In the genomic region with DNA sequence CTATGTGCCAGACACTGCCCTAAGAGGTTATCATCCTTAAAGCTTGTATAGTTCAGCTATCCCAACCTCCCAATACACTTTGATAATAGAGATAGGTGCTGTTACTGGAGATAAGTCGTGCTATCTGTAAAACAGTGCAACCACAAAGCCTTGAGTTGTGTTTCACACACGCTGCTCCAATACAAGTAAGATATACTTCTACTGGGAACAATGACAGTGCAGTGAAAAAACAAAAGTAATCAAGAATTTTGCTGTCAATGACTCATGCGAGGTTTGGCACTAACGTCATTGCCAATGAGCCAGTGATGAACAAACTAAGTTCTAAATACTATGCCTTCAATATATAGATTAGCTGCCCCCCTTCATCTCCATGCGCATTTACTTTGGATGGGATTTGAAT, we compare ENCODE assay signal across 24 mouse cellular contexts. TPM values are rescaled to one million over a fixed set of nuclear protein-coding genes. Genes with fewer than 3 reads are reported as not detected.
DNase-seq lines count a peak whose midpoint lies in the region; ATAC-seq lines count a peak whose summit lies in the region.
"Had no signal": no experiment of that assay in that cellular context is flagged by ENCODE, and none has a peak within 500 bp of the region (broad histone marks: within the 10 kb centered on the region; RNA-seq: fewer than 3 reads in every experiment).

No protein-coding gene starts in this region.

- H3K4me1 ChIP-seq in heart, embryonic 10.5 days, result peaks cover 24% of the 10 kb centered on the region
- peaks cover 4% of the 10 kb centered on the region; the same call in 1 of the 2 replicates for H3K4me1 ChIP-seq in midbrain, embryonic 11.5 days (ENCODE audit: control insufficient read depth, insufficient read depth, low read length)
- H3K4me1 ChIP-seq in midbrain, embryonic 10.5 days, result peaks cover 37% of the 10 kb centered on the region

- H3K4me3 ChIP-seq in heart, embryonic 10.5 days, result no peak overlapping the region
- no peak overlapping the region for H3K4me3 ChIP-seq in midbrain, embryonic 11.5 days (ENCODE audit: low read depth, low read length)
- no peak overlapping the region for H3K4me3 ChIP-seq in midbrain, embryonic 10.5 days
- H3K4me3 ChIP-seq: embryonic facial prominence, embryonic 13.5 days; forebrain, embryonic 13.5 days; gastrocnemius, adult 2 months; hindbrain, embryonic 13.5 days had no signal

- no peak for ATAC-seq in midbrain, embryonic 11.5 days (ENCODE audit: low FRiP score)
- ATAC-seq: activated CD4-positive, CD25-positive, alpha-beta regulatory T cell, adult 4 months; forebrain, embryonic 13.5 days; hindbrain, postnatal 0 days; Patski had no signal

- no peaks in the 10 kb centered on the region for H3K27me3 ChIP-seq in heart, embryonic 10.5 days (ENCODE audit: insufficient read depth, poor library complexity, severe bottlenecking)
- H3K27me3 ChIP-seq in midbrain, embryonic 11.5 days (ENCODE audit: control insufficient read depth, insufficient read depth, low read length), result no peaks in the 10 kb centered on the region
- H3K27me3 ChIP-seq in midbrain, embryonic 10.5 days (ENCODE audit: low read depth, poor library complexity, severe bottlenecking), result peaks cover 8% of the 10 kb centered on the region; the same call in 1 of the 2 replicates
- H3K27me3 ChIP-seq: embryonic facial prominence, embryonic 13.5 days; forebrain, embryonic 13.5 days; Patski had no signal

- H3K9ac ChIP-seq in midbrain, embryonic 11.5 days (ENCODE audit: low read length), result no peak overlapping the region
- H3K9ac ChIP-seq: embryonic facial prominence, embryonic 13.5 days; forebrain, embryonic 13.5 days; hindbrain, embryonic 13.5 days had no signal

- peak; percentile 20 for DNase-seq in heart, embryonic 10.5 days (ENCODE audit: low spot score)
- no peak for DNase-seq in heart, postnatal 4 days
- DNase-seq in midbrain, embryonic 11.5 days (ENCODE audit: low spot score, missing footprints), result peak; percentile 76
- no peak for DNase-seq in midbrain, embryonic 10.5 days (ENCODE audit: low spot score)
- DNase-seq in c-Kit-positive CD71-positive TER-119-negative erythroid progenitor cells, embryonic 14.5 days (ENCODE audit: low read depth), result peak; percentile 1
- no peak for DNase-seq in urinary bladder, adult 18-20 months (ENCODE audit: low spot score in 2 of 2)
- DNase-seq: adrenal gland, postnatal 14 days; cerebellum, adult 18-20 months; cerebellum, adult 9-11 months; cerebellum, postnatal 36 days; gastrocnemius, adult 2 months; gastrocnemius, postnatal 36 days; kidney, adult 8-10 months had no signal

- WGBS in heart, embryonic 10.5 days, result 69% methylated on average over 5 of the region's 5 CpGs
- 81% methylated on average over 5 of the region's 5 CpGs for WGBS in midbrain, embryonic 11.5 days
- 89% methylated on average over 5 of the region's 5 CpGs for WGBS in midbrain, embryonic 10.5 days

- no peak overlapping the region for H3K4me2 ChIP-seq in midbrain, embryonic 11.5 days
- H3K4me2 ChIP-seq: embryonic facial prominence, embryonic 13.5 days; forebrain, embryonic 13.5 days; heart, embryonic 11.5 days; hindbrain, embryonic 13.5 days had no signal

- H3K36me3 ChIP-seq in heart, embryonic 10.5 days, result peaks cover 14% of the 10 kb centered on the region
- H3K36me3 ChIP-seq in midbrain, embryonic 11.5 days (ENCODE audit: control insufficient read depth, insufficient read depth, low read length), result no peaks in the 10 kb centered on the region
- H3K36me3 ChIP-seq in midbrain, embryonic 10.5 days, result no peaks in the 10 kb centered on the region
- H3K36me3 ChIP-seq: embryonic facial prominence, embryonic 13.5 days; hindbrain, embryonic 13.5 days had no signal

- no peaks in the 10 kb centered on the region for H3K9me3 ChIP-seq in heart, embryonic 10.5 days
- no peaks in the 10 kb centered on the region for H3K9me3 ChIP-seq in midbrain, embryonic 11.5 days (ENCODE audit: control insufficient read depth, low read length)
- H3K9me3 ChIP-seq in midbrain, embryonic 10.5 days (replicated peaks), result no peaks in the 10 kb centered on the region
- H3K9me3 ChIP-seq: embryonic facial prominence, embryonic 13.5 days; forebrain, embryonic 13.5 days; hindbrain, embryonic 13.5 days had no signal

- H3K27ac ChIP-seq in heart, embryonic 10.5 days, result no peak overlapping the region
- no peak overlapping the region for H3K27ac ChIP-seq in midbrain, embryonic 11.5 days (ENCODE audit: low read depth, low read length)
- H3K27ac ChIP-seq in midbrain, embryonic 10.5 days (replicated peaks), result no peak overlapping the region
- H3K27ac ChIP-seq: embryonic facial prominence, embryonic 13.5 days; forebrain, embryonic 13.5 days; gastrocnemius, adult 2 months; hindbrain, embryonic 13.5 days; hindbrain, postnatal 0 days had no signal

RNA-seq across cellular contexts. Expression of a gene that starts 10.3 kb away (rescaled TPM):
- polyA plus RNA-seq in heart, embryonic 10.5 days (2016; fragmentation: Nextera tagmentation; extraction: Ambion mirVana), result 0.99 and 1.7 TPM in 2 replicates
- total RNA-seq in heart, postnatal 4 days (2021), result under 1 TPM; 0.33 to 0.43 TPM
- polyA plus RNA-seq in midbrain, embryonic 11.5 days (2014; fragmentation: Nextera tagmentation; extraction: Ambion mirVana), result 0.12 and 0.43 TPM in 2 replicates
- 0.68 and 1.5 TPM in 2 replicates for polyA plus RNA-seq in midbrain, embryonic 10.5 days (2016; fragmentation: Nextera tagmentation; extraction: Ambion mirVana)
- total RNA-seq: heart, adult 18-20 months; hematopoietic stem cell, adult 5-6 weeks; MEL had no signal
- polyA plus RNA-seq: activated CD4-positive, CD25-positive, alpha-beta regulatory T cell, adult 4 months; C2C12 had no signal

RNA-seq across cellular contexts. Expression of a gene that starts 42.6 kb away (rescaled TPM):
- 0.10 and 0.17 TPM in 2 replicates for polyA plus RNA-seq in heart, embryonic 10.5 days (2016; fragmentation: Nextera tagmentation; extraction: Ambion mirVana)
- under 1 TPM; 0.09 to 0.14 TPM for total RNA-seq in heart, postnatal 4 days (2021)
- not detected in 2 replicates for polyA plus RNA-seq in midbrain, embryonic 11.5 days (2014; fragmentation: Nextera tagmentation; extraction: Ambion mirVana)
- not detected in 2 replicates for polyA plus RNA-seq in midbrain, embryonic 10.5 days (2016; fragmentation: Nextera tagmentation; extraction: Ambion mirVana)
- total RNA-seq: adrenal gland, postnatal 14 days; hematopoietic stem cell, adult 5-6 weeks; hindbrain, postnatal 0 days; MEL had no signal
- polyA plus RNA-seq: activated CD4-positive, CD25-positive, alpha-beta regulatory T cell, adult 4 months; C2C12; embryonic facial prominence, embryonic 13.5 days; forebrain, embryonic 13.5 days; hindbrain, embryonic 13.5 days; hindbrain, postnatal 0 days had no signal

Comparison
In these comparisons a context has a peak if more than half of its experiments do, and no peak if none do; other contexts are left out.
1. DNase-seq: peak in heart, embryonic 10.5 days (single experiment), midbrain, embryonic 11.5 days (single experiment) and c-Kit-positive CD71-positive TER-119-negative erythroid progenitor cells, embryonic 14.5 days (single experiment); none in heart, postnatal 4 days (single experiment), midbrain, embryonic 10.5 days (single experiment) and urinary bladder, adult 18-20 months (0 of 2).